Mouse (Mus musculus) liver (tissue): Measurements from ENCODE around the gene Cdc42ep2.

Experiments
- DNase-seq: peaks from one replicate; pipeline ENCODE4 v3.0.0-alpha.2; 2020; ENCODE audit warnings: mixed read lengths

Cdc42ep2 gene

GRCm38 (mm10) chr19:5924713-5925093 lies at the start of gene Cdc42ep2:
Cdc42ep2 (minus strand) TSS chr19:5924816.
- DNase-seq, result peak; percentile 99

- peak; percentile 84 for DNase-seq
Measured at GRCm38 (mm10) chr19:5967664-5968063, 43.0 kb upstream of the Cdc42ep2 start.

GRCm38 (mm10) chr19:5966786-5967185 lies 42.2 kb upstream of the Cdc42ep2 start:
- peak; percentile 88 for DNase-seq

- DNase-seq, result no peak
Measured at GRCm38 (mm10) chr19:5965910-5966309, 41.3 kb upstream of the Cdc42ep2 start.

DNA sequence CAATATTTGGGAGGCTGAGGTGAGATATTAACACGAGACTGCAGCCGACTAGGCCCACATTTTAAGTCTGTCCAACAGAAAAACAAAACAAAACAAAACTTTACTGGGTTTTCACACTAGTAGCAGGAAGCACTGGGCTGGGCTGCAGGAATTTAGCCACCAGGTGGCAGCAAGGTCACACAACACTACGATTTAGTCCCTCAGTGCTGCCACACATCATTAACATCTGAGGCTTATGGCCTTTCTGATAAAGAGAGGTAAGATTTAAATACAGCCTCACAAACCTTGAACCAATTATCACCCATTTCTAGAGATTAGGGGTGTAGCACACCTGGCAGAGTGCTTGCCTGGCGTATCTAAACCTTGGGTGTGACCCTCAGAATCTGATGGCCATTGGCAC lies 40.7 kb upstream of the Cdc42ep2 start:
- DNase-seq, result peak; percentile 88

DNA sequence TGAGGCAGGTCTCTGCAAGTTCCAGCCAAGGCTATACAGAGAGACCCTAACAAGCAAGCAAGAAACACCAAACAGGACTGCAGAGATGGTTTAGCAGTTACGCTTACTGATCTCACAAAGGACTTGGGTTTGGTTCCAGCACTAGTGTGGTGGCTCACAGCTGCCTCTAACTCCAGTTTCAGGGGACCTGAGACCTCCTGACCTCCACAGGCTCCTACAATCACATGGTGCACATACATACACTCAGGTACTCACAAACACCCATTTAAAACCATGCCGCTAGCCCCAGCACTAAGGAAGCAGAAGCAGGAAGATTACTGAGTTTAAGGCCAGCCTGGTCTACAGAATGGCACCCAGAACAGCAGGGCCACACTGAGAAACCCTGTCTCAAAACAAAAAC lies 40.2 kb upstream of the Cdc42ep2 start:
- DNase-seq, result no peak

DNA sequence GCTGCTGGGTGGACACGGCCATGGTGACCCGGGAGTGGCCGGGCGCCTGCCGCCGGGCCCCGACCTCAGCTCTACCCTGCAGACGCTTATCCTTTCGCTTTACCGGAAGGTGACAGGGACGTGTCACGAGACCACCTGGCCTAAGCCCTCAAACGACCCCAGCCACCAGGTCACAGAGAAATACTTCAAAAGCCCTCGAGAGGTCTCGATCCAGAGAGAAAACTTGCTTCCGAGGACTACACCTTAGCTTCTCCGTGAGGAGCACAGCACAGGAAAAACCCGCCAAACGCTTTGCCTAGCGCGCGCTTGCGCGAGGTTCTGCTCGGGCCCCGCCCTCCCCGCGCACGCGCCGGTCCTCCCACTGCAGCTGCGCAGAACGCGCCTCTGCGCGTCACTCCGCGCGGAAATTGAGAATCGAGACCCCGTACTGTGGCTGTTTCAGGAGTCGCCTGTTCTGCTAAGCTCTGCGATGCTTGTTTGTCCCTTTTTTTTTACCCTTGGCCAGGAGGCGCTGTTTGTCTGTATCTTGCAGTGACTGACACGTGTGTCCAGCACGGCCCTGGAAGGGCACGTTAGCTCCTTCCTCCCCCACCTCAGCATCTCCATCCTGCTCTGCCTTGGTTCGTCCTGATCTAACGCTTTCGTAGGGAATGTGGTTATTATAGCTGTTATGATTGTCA lies 39.4 kb upstream of the Cdc42ep2 start, which contains the start of gene Pola2:
Pola2 (minus strand) TSS at position 320 of the 680 bp plus-strand sequence.
- DNase-seq, result peak; percentile 90

GRCm38 (mm10) chr19:5962651-5963050 lies 38.0 kb upstream of the Cdc42ep2 start:
- DNase-seq, result no peak

GRCm38 (mm10) chr19:5957371-5957770 lies 32.8 kb upstream of the Cdc42ep2 start:
- no peak for DNase-seq

- DNase-seq, result peak; percentile 84
Measured at GRCm38 (mm10) chr19:5956685-5957084, 32.1 kb upstream of the Cdc42ep2 start.

DNA sequence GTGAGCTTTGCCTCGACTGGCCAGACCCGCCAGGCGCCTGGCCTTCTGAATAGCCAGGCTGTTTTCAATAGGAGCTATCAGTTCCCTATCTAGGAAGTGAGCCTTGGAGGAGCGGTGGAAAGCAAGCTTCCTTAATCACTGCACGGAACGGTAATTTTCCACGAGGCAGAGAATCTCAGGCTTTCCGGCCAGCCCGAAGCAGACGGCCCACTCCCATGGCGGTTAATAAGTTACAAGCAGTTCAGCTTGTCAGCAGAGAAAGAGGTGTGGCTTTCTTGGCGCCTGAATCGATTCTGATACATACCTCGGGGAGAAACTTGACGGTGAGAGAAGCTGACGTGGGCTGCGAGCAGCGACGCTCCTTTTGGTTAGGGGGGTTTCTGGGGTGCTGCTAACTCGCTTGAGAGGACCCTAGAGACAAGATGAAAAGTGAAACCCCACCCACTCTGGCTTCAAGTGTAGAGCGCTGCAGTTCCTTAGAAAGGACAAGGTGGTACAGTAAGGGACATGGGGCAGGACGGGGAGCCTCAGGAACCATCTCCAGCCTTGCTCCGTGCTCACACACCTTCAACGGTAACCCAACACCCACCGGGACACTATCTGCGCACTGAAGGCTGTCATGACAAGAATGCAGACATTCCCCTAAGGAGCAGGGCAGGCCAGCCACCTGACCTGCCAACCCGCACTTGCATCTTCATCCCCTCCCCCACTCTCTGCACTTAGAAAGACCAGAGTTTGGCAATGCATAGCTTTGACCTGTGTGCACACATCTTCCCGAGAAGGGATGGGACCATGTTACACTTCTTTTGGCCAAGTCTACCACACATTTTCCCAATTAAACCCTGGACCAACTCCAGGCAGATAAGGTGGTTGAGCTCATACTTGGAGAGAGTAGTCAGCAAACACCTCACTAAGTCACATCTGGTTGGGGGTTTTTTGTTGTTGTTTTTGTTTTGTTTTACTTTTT lies 31.4 kb upstream of the Cdc42ep2 start:
- DNase-seq, result no peak

GRCm38 (mm10) chr19:5954936-5955335 lies 30.3 kb upstream of the Cdc42ep2 start:
- DNase-seq, result no peak

DNA sequence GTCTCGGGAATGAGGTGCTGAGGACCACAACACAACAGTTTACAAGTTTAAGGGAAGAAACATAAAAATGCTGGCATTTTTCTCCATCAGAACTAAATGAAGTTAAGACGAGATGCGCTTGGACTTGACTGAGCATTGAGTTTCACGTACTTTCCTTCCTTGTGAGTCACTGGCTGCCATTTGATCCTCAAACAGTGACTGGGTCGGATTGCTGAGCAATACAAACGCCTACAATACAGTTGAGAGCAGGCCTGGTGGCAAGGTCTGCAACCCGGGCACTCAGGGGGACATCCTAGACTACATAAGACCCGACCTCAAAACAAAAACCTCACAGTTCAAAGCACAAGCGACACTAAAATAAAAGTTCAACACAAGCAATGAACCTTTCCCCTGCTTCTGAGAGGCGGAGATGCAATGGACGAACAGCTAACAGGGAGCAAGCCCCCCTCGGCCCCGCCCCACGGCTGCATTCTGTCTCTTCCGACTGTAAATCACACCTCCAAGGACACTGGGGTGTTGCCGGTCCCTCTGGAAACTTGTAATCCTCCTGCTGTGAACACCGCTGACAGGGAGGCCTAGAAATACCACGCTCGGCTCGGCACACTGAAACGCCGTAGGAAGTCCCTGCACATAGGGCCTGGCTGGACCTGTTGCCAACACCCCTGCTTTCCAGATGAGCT lies 29.6 kb upstream of the Cdc42ep2 start:
- DNase-seq, result no peak

DNA sequence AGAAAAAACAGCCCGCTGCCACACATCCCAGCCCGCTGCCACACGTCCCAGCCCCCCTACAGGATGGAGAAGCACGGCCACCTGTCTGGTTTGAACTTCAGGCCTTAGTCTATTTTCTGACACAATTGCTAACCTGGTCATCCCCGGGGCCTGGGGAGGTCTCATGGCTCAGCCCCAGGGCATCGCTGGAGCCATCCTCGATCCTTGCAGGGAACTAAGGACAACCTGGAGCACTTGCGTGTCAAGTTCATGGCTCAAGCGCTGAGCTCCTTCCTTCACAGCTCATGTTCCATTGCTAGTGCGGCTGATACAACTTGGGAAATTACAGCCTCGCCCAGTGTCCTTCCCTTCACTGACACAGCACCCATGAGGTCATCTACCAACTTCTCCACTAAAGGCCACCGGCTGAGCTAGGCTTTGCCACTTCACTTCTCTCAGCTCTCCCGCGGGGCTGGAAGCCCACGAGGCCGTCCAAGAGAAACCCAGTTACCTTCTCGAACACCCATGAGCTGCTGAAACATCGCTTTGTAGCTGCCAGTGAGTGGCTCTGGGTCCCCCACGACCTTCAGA lies 28.7 kb upstream of the Cdc42ep2 start:
- no peak for DNase-seq

- DNase-seq, result no peak
Measured at GRCm38 (mm10) chr19:5952071-5952691, 27.6 kb upstream of the Cdc42ep2 start.

- DNase-seq, result no peak
Measured at GRCm38 (mm10) chr19:5951631-5952030, 27.0 kb upstream of the Cdc42ep2 start.

DNA sequence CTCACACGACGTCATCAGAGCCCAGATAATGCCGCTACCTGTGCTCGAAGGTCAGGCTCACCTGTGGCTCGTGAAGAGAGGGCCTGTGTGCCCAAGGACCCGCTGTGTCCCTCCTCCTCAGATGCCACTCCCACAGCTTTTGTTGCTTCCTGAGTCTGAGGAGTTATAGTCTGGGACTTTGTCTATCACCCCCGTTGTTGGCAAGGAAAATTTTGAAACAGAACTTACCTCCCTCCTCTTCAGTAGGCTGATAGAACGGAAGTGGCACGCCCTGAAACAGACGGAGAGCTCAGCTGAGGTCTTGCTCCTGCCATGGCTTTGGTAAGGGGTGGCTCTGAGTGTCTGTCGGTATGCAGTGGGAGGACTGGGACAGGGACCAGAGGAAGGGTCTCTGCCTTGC lies 25.6 kb upstream of the Cdc42ep2 start:
- DNase-seq, result no peak

DNA sequence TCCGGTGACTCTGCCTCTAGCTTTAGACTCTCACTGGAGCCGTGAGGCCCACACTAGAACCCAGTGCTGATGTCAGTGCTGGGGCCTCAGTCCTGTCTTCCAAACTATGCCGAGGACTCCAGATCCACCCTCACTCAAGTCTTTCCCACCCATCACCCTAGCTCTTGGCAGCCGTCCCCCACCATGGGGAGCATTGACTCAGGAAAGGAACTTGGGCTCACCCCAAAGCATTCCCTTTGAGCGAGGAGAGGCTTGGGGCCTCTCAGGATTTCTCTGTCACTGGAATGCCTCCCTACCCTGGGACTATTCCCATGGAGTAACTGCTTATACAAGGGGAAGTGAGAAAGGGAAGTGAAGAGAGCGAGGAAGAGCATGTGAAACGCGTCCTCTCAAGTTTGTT lies 21.3 kb upstream of the Cdc42ep2 start:
- no peak for DNase-seq

DNA sequence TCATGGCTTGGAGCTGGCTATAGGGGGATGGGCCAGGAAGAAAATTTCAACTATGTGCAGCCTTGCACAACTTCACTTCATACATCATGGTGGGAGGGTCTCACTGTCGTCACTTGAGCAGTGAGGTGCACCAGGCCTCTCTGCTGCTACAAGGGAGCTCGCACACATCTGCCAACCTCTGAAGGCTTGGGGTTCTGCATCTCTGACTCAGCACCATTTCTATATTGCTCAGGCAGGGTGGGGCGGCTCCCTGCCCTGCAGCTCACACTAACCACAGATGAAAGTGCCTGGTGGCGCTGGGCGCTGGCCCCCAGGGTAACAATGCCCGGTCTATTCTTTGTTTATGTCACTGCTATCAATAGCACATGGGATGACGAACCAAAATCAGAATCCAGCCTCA lies 20.4 kb upstream of the Cdc42ep2 start:
- DNase-seq, result peak; percentile 33

DNA sequence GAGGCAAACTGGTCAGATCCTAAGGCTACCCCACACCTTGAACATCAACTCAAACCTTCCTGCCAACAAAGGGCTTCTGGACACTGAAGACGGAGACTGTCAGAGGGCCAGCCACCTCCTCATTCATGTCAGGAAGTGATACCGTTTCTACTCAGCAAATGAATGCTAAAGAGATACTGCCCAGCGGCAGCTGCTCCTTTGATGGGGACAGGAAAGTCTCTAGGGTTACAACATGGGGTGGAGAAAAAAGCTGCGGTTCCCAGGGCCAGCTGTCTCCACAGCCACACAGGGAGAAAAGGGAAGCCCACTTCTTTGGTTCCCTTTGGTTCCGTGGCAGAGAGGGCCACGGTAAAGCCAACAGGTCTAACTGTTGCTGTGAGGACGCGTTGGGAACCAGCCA lies 19.5 kb upstream of the Cdc42ep2 start:
- DNase-seq, result no peak

GRCm38 (mm10) chr19:5943404-5943803 lies 18.8 kb upstream of the Cdc42ep2 start:
- DNase-seq, result no peak

DNA sequence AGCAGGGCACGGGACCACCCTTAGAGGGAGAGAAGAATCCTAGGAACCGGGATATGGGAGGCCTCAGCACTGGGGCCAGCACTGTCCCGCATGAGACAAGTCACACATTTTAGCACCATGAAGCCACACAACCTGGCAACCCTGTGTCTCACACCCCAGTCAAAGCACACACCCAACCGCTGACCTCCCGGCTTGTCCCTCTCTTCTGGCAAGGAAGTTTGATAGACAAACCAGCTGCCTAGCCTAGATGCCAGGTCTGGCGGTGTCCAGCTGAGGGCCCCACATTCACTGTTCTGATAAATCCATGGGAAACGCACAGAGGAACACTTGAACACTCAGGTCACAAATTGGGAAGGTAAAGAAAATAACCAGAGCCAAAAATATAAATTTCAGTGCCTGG lies 18.0 kb upstream of the Cdc42ep2 start:
- DNase-seq, result no peak

DNA sequence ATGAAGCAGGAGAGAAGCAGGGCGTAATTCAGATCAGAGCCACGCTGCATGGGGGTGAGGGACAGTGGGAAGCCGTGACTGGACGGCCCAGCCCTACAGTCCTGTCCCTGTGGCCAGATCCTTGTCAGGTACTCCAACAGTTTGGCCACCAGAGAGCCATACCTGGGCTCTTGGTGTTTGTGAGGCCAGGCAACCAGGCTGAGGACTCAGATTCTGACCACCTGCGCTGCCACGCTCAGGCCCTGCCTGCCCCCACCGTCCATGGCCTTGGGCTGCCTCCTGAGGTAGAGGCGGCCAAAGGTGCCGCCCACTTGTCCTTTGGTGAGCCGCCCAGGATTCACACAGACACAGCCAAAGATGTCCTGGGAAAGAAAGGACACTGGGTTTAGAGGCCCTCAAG lies 16.0 kb upstream of the Cdc42ep2 start:
- no peak for DNase-seq
